In genomic region chr2:27377164-27377563, GRCm38 (mm10) we compare ENCODE assay signal across 15 mouse cellular contexts. TPM values are rescaled to one million over a fixed set of nuclear protein-coding genes. Genes with fewer than 3 reads are reported as not detected.
DNase-seq lines count a peak whose midpoint lies in the region; ATAC-seq and TF ChIP-seq lines count a peak whose summit lies in the region.
"Had no signal": no experiment of that assay in that cellular context is flagged by ENCODE, and none has a peak within 500 bp of the region (broad histone marks: within the 10 kb centered on the region; RNA-seq: fewer than 3 reads in every experiment).

No protein-coding gene starts in this region.

- DNase-seq in forebrain, postnatal 0 days = peak; percentile 27
- DNase-seq in forebrain, embryonic 10.5 days (ENCODE audit: extremely low spot score, low spot score) = no peak
- DNase-seq in midbrain, embryonic 10.5 days (ENCODE audit: low spot score) = no peak
- DNase-seq in midbrain, embryonic 11.5 days (ENCODE audit: low spot score, missing footprints) = no peak
- DNase-seq in liver = no peak
- DNase-seq in embryo, embryonic 9.5 days (ENCODE audit: extremely low spot score) = no peak
- DNase-seq: adrenal gland, adult 2 months; B cell, adult 2 months; cerebellum, postnatal 36 days; lung, embryonic 14.5 days; retina, postnatal 1 day had no signal

- peaks cover 11% of the 10 kb centered on the region for H3K4me1 ChIP-seq in forebrain, postnatal 0 days (ENCODE audit: insufficient read depth)
- peaks cover 80% of the 10 kb centered on the region for H3K4me1 ChIP-seq in forebrain, embryonic 10.5 days
- H3K4me1 ChIP-seq in midbrain, embryonic 10.5 days = peaks cover 91% of the 10 kb centered on the region
- H3K4me1 ChIP-seq in midbrain, embryonic 11.5 days (ENCODE audit: control insufficient read depth, insufficient read depth, low read length) = peaks cover 31% of the 10 kb centered on the region
- peaks cover 38% of the 10 kb centered on the region for H3K4me1 ChIP-seq in hindbrain, embryonic 16.5 days (ENCODE audit: control insufficient read depth, insufficient read depth, low read depth, low read length)
- H3K4me1 ChIP-seq in neural tube, embryonic 14.5 days (ENCODE audit: control insufficient read depth, insufficient read depth, low read length) = peaks cover 41% of the 10 kb centered on the region

- no peak overlapping the region for H3K9ac ChIP-seq in forebrain, postnatal 0 days
- no peak overlapping the region for H3K9ac ChIP-seq in midbrain, embryonic 11.5 days (ENCODE audit: low read length)
- no peak overlapping the region for H3K9ac ChIP-seq in hindbrain, embryonic 16.5 days (ENCODE audit: low read depth, low read length)
- 0 out of 2 replicates have a peak overlapping the region, but pooled peaks have one; percentile 16 for H3K9ac ChIP-seq in neural tube, embryonic 14.5 days (replicated peaks; ENCODE audit: low read depth, low read length)
- H3K9ac ChIP-seq: heart, embryonic 13.5 days; lung, embryonic 14.5 days had no signal

- no peaks in the 10 kb centered on the region for H3K27me3 ChIP-seq in forebrain, postnatal 0 days (ENCODE audit: insufficient read depth, low read length)
- H3K27me3 ChIP-seq in forebrain, embryonic 10.5 days (ENCODE audit: poor library complexity, severe bottlenecking) = 0 out of 2 replicates have a peak, but pooled peaks cover 11% of the 10 kb centered on the region
- H3K27me3 ChIP-seq in midbrain, embryonic 10.5 days (ENCODE audit: low read depth, poor library complexity, severe bottlenecking) = no peaks in the 10 kb centered on the region
- H3K27me3 ChIP-seq in midbrain, embryonic 11.5 days (ENCODE audit: control insufficient read depth, insufficient read depth, low read length) = no peaks in the 10 kb centered on the region
- no peaks in the 10 kb centered on the region for H3K27me3 ChIP-seq in hindbrain, embryonic 16.5 days (replicated peaks; ENCODE audit: control insufficient read depth, insufficient read depth, low read length)
- no peaks in the 10 kb centered on the region for H3K27me3 ChIP-seq in neural tube, embryonic 14.5 days (ENCODE audit: control insufficient read depth, insufficient read depth, low read length)

- H3K27ac ChIP-seq in forebrain, postnatal 0 days (ENCODE audit: low read depth, low read length) = no peak overlapping the region
- H3K27ac ChIP-seq in forebrain, embryonic 10.5 days = no peak overlapping the region
- peak overlapping the region; percentile 73 for H3K27ac ChIP-seq in midbrain, embryonic 10.5 days (replicated peaks)
- H3K27ac ChIP-seq in midbrain, embryonic 11.5 days (ENCODE audit: low read depth, low read length) = no peak overlapping the region
- H3K27ac ChIP-seq in hindbrain, embryonic 16.5 days (ENCODE audit: low read depth, low read length) = no peak overlapping the region
- H3K27ac ChIP-seq in neural tube, embryonic 14.5 days (ENCODE audit: low read depth, low read length) = peak overlapping the region; percentile 48
- H3K27ac ChIP-seq: heart, embryonic 13.5 days had no signal

- H3K36me3 ChIP-seq in forebrain, postnatal 0 days (ENCODE audit: insufficient read depth) = no peaks in the 10 kb centered on the region
- H3K36me3 ChIP-seq in forebrain, embryonic 10.5 days (replicated peaks) = no peaks in the 10 kb centered on the region
- peaks cover 4% of the 10 kb centered on the region; the same call in 1 of the 2 replicates for H3K36me3 ChIP-seq in midbrain, embryonic 10.5 days
- no peaks in the 10 kb centered on the region for H3K36me3 ChIP-seq in midbrain, embryonic 11.5 days (ENCODE audit: control insufficient read depth, insufficient read depth, low read length)
- no peaks in the 10 kb centered on the region for H3K36me3 ChIP-seq in hindbrain, embryonic 16.5 days (ENCODE audit: control insufficient read depth, insufficient read depth, low read length)
- H3K36me3 ChIP-seq in neural tube, embryonic 14.5 days (ENCODE audit: control insufficient read depth, insufficient read depth, low read length) = no peaks in the 10 kb centered on the region
- H3K36me3 ChIP-seq: heart, embryonic 13.5 days had no signal

- H3K4me2 ChIP-seq in forebrain, postnatal 0 days (ENCODE audit: low read depth) = no peak overlapping the region
- H3K4me2 ChIP-seq in midbrain, embryonic 11.5 days = no peak overlapping the region
- H3K4me2 ChIP-seq in hindbrain, embryonic 16.5 days (ENCODE audit: low read length) = no peak overlapping the region
- no peak overlapping the region for H3K4me2 ChIP-seq in neural tube, embryonic 14.5 days (ENCODE audit: low read depth, low read length)
- H3K4me2 ChIP-seq: heart, embryonic 13.5 days; lung, embryonic 14.5 days had no signal

- TF ChIP-seq CTCF in forebrain, postnatal 0 days (IDR thresholded peaks at IDR 0.05; ENCODE audit: low read depth) = no peak

- ATAC-seq in forebrain, postnatal 0 days = peak; percentile 38
- ATAC-seq in midbrain, embryonic 11.5 days (ENCODE audit: low FRiP score) = no peak
- peak; percentile 37; the same call in 1 of the 2 replicates for ATAC-seq in hindbrain, embryonic 16.5 days
- peak; percentile 52; the same call in 1 of the 2 replicates for ATAC-seq in neural tube, embryonic 14.5 days (ENCODE audit: low read depth)

- H3K4me3 ChIP-seq in forebrain, postnatal 0 days (ENCODE audit: low read depth, low read length) = no peak overlapping the region
- H3K4me3 ChIP-seq in forebrain, embryonic 10.5 days = no peak overlapping the region
- no peak overlapping the region for H3K4me3 ChIP-seq in midbrain, embryonic 10.5 days
- no peak overlapping the region for H3K4me3 ChIP-seq in midbrain, embryonic 11.5 days (ENCODE audit: low read depth, low read length)
- H3K4me3 ChIP-seq in hindbrain, embryonic 16.5 days (ENCODE audit: low read length) = no peak overlapping the region
- no peak overlapping the region for H3K4me3 ChIP-seq in neural tube, embryonic 14.5 days (ENCODE audit: low read depth, low read length)
- H3K4me3 ChIP-seq: heart, embryonic 13.5 days had no signal

- H3K9me3 ChIP-seq in forebrain, postnatal 0 days (ENCODE audit: low read length) = no peaks in the 10 kb centered on the region
- H3K9me3 ChIP-seq in forebrain, embryonic 10.5 days = no peaks in the 10 kb centered on the region
- H3K9me3 ChIP-seq in midbrain, embryonic 10.5 days (replicated peaks) = no peaks in the 10 kb centered on the region
- no peaks in the 10 kb centered on the region for H3K9me3 ChIP-seq in midbrain, embryonic 11.5 days (ENCODE audit: control insufficient read depth, low read length)
- no peaks in the 10 kb centered on the region for H3K9me3 ChIP-seq in hindbrain, embryonic 16.5 days (ENCODE audit: control insufficient read depth, low read length)
- no peaks in the 10 kb centered on the region for H3K9me3 ChIP-seq in neural tube, embryonic 14.5 days (ENCODE audit: control insufficient read depth, low read length)
- H3K9me3 ChIP-seq: heart, embryonic 13.5 days; megakaryocyte, embryonic 14.5 days had no signal

- 17% methylated on average over 8 of the region's 8 CpGs for WGBS in forebrain, postnatal 0 days
- WGBS in forebrain, embryonic 10.5 days = 72% methylated on average over 8 of the region's 8 CpGs
- 59% methylated on average over 8 of the region's 8 CpGs for WGBS in midbrain, embryonic 10.5 days
- 45% methylated on average over 8 of the region's 8 CpGs for WGBS in midbrain, embryonic 11.5 days
- 19% methylated on average over 8 of the region's 8 CpGs for WGBS in hindbrain, embryonic 16.5 days
- WGBS in neural tube, embryonic 14.5 days = 17% methylated on average over 8 of the region's 8 CpGs

RNA-seq across cellular contexts. Expression of gene Vav2, which starts 49.7 kb away (rescaled TPM):
- 39.3 and 39.6 TPM in 2 replicates for total RNA-seq in forebrain, postnatal 0 days (2014; rRNA removed)
- polyA plus RNA-seq in forebrain, postnatal 0 days (2015; fragmentation: Nextera tagmentation; extraction: Ambion mirVana) = 4.9 and 7.1 TPM in 2 replicates
- polyA plus RNA-seq in forebrain, embryonic 10.5 days (2016; fragmentation: Nextera tagmentation; extraction: Ambion mirVana) = 11.5 and 11.8 TPM in 2 replicates
- 11.4 and 13.3 TPM in 2 replicates for polyA plus RNA-seq in midbrain, embryonic 10.5 days (2016; fragmentation: Nextera tagmentation; extraction: Ambion mirVana)
- 13.7 and 15.0 TPM in 2 replicates for polyA plus RNA-seq in midbrain, embryonic 11.5 days (2014; fragmentation: Nextera tagmentation; extraction: Ambion mirVana)
- 10.4 and 11.8 TPM in 2 replicates for polyA plus RNA-seq in hindbrain, embryonic 16.5 days (2015; fragmentation: Nextera tagmentation; extraction: Ambion mirVana)
- 14.5 and 18.7 TPM in 2 replicates for polyA plus RNA-seq in neural tube, embryonic 14.5 days (2014; fragmentation: Nextera tagmentation; extraction: Ambion mirVana)

Comparison
In these comparisons a context has a peak if more than half of its experiments do, and no peak if none do; other contexts are left out.
1. H3K27ac ChIP-seq: peak in midbrain, embryonic 10.5 days (single experiment) and neural tube, embryonic 14.5 days (single experiment); none in forebrain, postnatal 0 days (single experiment), forebrain, embryonic 10.5 days (single experiment), midbrain, embryonic 11.5 days (single experiment) and hindbrain, embryonic 16.5 days (single experiment).